Mouse (Mus musculus): ENCODE results near the gene Vwa2. TPM values are rescaled to one million over a fixed set of nuclear protein-coding genes. Genes with fewer than 3 reads are reported as not detected.

The Vwa2 gene
- polyA plus RNA-seq, 1 experiment from 2014 or later, result not detected

GRCm38 (mm10) chr19:56921744-56922143 is 47.7 kb downstream of the Vwa2 start:
- Histone ChIP-seq H3K4me3 (ENCODE audit: inconsistent target) (no peak overlapping the region), H3K36me3 (ENCODE audit: inconsistent target) (no peaks in the 10 kb centered on the region), H3K79me2 (ENCODE audit: inconsistent target) (no peaks in the 10 kb centered on the region), H3K27ac (no peak overlapping the region)
- WGBS (ENCODE audit: missing documents), result 77% methylated on average over 5 of the region's 5 CpGs

DNA sequence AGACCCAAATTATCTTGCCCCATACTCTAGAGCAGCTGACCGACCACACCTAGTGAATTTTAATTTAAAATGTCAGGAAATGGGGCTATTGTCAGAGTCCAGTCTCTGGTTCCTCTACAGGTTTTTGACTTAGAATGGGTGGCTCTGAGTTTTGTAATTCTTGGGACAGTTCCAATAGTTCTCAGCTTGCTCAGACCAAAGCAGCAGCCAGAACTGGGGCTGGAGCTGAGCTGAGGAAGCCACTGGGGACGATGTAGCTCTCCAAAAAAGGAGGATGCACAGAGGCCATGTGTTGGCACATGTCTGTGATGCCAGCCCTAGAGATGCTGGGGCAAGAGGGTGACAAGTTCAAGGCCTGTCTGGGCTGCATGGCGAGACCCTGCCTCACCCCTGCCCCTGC is 55.3 kb downstream of the Vwa2 start:
- 59% methylated on average over 3 of the region's 3 CpGs for WGBS (ENCODE audit: missing documents)
- H3K27ac ChIP-seq, result no peak overlapping the region
- no peak overlapping the region for H3K4me3 ChIP-seq (ENCODE audit: inconsistent target)
- H3K36me3 ChIP-seq (ENCODE audit: inconsistent target), result no peaks in the 10 kb centered on the region
- no peaks in the 10 kb centered on the region for H3K79me2 ChIP-seq (ENCODE audit: inconsistent target)

GRCm38 (mm10) chr19:56930029-56930428 is 56.0 kb downstream of the Vwa2 start:
- Histone ChIP-seq H3K4me3 (ENCODE audit: inconsistent target) (no peak overlapping the region), H3K79me2 (ENCODE audit: inconsistent target) (no peaks in the 10 kb centered on the region), H3K36me3 (ENCODE audit: inconsistent target) (no peaks in the 10 kb centered on the region), H3K27ac (no peak overlapping the region)
- 87% methylated on average over 9 of the region's 9 CpGs for WGBS (ENCODE audit: missing documents)

DNA sequence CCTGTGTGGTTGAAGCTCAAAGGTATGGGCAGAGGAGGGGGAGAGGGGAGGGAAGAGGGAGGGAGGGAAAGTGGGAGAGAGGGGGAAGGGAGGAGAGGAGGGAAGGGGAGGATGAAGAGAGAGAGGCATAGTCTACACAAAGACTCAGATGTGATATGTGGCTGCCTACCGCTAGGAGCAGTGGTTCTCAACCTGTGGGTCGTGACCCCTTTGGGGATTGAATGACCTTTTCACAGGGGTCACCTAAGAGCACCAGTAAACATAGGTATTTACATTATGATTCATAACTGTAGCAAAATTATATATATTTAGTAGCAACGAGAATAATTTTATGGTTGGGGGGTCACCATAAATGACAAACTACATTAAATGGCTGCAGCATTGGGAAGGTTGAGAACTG is 59.8 kb downstream of the Vwa2 start:
- Histone ChIP-seq H3K79me2 (ENCODE audit: inconsistent target) (no peaks in the 10 kb centered on the region), H3K36me3 (ENCODE audit: inconsistent target) (no peaks in the 10 kb centered on the region)
- WGBS (ENCODE audit: missing documents), result 88% methylated on average over 3 of the region's 3 CpGs

GRCm38 (mm10) chr19:56935111-56935510 is 61.1 kb downstream of the Vwa2 start:
- Histone ChIP-seq H3K36me3 (ENCODE audit: inconsistent target) (no peaks in the 10 kb centered on the region), H3K79me2 (ENCODE audit: inconsistent target) (no peaks in the 10 kb centered on the region), H3K4me3 (ENCODE audit: inconsistent target) (no peak overlapping the region), H3K27ac (no peak overlapping the region)
- 90% methylated on average over 6 of the region's 6 CpGs for WGBS (ENCODE audit: missing documents)

More for the DNA sequence above, 59.8 kb downstream of the Vwa2 start:
- Histone ChIP-seq H3K27ac (no peak overlapping the region), H3K4me3 (ENCODE audit: inconsistent target) (no peak overlapping the region)

DNA sequence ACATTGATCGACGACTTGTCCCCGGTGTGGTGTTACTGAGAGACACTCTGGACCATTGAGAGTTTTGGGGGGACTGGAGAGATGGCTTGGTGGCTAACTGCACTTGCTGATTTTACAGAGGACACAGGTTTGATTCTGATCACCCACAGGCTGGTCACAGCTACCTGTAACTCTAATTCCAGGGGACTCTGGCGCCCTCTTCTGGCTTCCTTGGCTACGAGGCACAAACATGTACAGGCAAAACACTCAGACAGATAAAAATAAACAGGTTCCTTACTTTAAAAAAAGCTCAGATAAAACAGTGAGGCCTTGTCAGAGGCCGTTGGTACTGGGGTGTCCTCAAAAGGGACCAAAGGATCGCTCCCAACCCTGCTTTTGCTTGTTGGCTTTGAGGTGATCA is 61.7 kb downstream of the Vwa2 start:
- WGBS (ENCODE audit: missing documents), result 89% methylated on average over 7 of the region's 7 CpGs
- H3K36me3 ChIP-seq (ENCODE audit: inconsistent target), result no peaks in the 10 kb centered on the region
- H3K27ac ChIP-seq, result no peak overlapping the region
- H3K79me2 ChIP-seq (ENCODE audit: inconsistent target), result no peaks in the 10 kb centered on the region
- no peak overlapping the region for H3K4me3 ChIP-seq (ENCODE audit: inconsistent target)

DNA sequence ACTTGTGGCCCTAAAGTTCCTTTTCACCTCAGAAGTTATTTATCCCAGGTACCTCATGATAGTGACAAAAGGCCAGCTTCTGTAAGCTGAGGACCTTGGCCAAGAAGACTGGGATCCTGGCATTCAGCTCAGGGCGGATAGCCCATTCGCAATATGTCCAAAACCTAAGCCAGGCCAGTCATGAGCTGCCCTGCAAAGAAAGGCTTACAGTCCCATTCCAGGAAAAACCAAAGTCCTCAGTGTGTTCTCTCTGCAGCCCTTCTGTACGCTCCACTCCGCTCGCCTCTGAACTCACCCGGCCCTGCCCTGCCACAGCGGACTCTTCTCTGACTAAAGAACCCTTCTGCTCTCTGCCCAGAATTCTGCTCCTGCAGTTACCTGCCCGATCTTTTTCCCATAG is 62.2 kb downstream of the Vwa2 start:
- no peak overlapping the region for H3K27ac ChIP-seq
- H3K36me3 ChIP-seq (ENCODE audit: inconsistent target), result no peaks in the 10 kb centered on the region
- no peaks in the 10 kb centered on the region for H3K79me2 ChIP-seq (ENCODE audit: inconsistent target)
- 95% methylated on average over 8 of the region's 8 CpGs for WGBS (ENCODE audit: missing documents)
- no peak overlapping the region for H3K4me3 ChIP-seq (ENCODE audit: inconsistent target)

DNA sequence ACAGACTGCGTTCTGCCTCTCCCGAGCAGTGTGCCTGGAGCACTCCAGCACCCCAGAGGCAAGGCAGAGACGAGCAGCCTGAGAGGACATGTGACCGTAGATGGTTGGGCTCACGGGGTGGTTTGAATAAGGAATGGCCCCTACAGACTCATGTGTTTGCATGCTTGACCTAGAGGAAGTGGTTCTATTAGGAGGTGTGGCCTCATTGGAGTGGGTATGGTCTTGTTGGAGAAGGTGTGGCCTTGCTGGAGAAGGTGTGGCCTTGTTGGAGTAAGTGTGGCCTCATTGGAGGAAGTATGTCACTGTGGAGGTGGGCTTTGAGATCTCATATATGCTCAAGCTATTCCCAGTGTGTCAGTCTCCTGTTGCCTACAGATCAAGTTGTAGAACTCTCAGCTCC is 63.9 kb downstream of the Vwa2 start:
- Histone ChIP-seq H3K79me2 (ENCODE audit: inconsistent target) (no peaks in the 10 kb centered on the region), H3K4me3 (ENCODE audit: inconsistent target) (no peak overlapping the region), H3K36me3 (ENCODE audit: inconsistent target) (no peaks in the 10 kb centered on the region), H3K27ac (no peak overlapping the region)
- WGBS (ENCODE audit: missing documents), result 93% methylated on average over 5 of the region's 5 CpGs

DNA sequence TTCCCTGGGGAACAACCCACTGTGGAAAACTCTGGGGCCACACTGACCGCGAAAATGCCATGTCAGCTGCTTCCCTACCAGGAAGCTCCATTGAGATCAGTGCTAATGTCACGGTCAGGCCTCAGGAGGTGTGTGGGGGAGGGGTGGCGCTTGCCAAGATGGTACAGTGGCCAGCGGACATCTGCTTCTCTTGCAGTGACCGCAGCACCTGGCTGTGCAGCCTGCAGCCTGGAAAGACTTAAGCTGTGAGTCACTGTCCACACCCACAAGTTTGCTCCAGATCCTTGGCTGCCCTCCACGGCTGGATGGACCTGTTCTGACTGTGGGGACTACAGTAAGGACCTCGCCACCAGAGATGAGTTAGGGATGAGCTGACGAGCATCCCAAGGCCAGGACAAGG is 65.8 kb downstream of the Vwa2 start:
- Histone ChIP-seq H3K27ac (no peak overlapping the region), H3K4me3 (ENCODE audit: inconsistent target) (no peak overlapping the region), H3K36me3 (ENCODE audit: inconsistent target) (no peaks in the 10 kb centered on the region), H3K79me2 (ENCODE audit: inconsistent target) (no peaks in the 10 kb centered on the region)
- 86% methylated on average over 9 of the region's 9 CpGs for WGBS (ENCODE audit: missing documents)

DNA sequence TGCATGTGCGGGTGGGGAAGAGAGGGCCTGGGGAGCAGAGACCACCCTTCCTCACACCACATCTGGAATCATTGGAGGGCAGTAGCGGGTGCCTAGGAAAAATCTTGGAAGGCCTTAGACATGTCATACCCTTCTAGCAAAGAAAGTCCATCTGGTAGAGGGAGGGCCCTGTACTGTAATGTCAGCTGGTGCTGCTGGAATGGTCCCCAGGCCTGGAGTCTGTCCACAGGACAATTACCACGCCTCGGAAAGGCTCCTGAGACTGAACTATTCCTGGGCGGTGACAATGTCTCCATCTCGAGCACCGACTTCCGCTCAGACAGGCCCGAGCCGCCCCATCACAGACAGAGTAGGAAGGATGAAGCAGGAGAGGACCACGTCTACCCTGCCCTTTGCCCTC is 66.5 kb downstream of the Vwa2 start:
- Histone ChIP-seq H3K27ac (no peak overlapping the region), H3K36me3 (ENCODE audit: inconsistent target) (no peaks in the 10 kb centered on the region), H3K4me3 (ENCODE audit: inconsistent target) (no peak overlapping the region), H3K79me2 (ENCODE audit: inconsistent target) (no peaks in the 10 kb centered on the region)
- WGBS (ENCODE audit: missing documents), result 93% methylated on average over 11 of the region's 11 CpGs

- Histone ChIP-seq H3K27ac (no peak overlapping the region), H3K36me3 (ENCODE audit: inconsistent target) (no peaks in the 10 kb centered on the region), H3K4me3 (ENCODE audit: inconsistent target) (no peak overlapping the region), H3K79me2 (ENCODE audit: inconsistent target) (no peaks in the 10 kb centered on the region)
- WGBS (ENCODE audit: missing documents), result 94% methylated on average over 7 of the region's 7 CpGs
These were observed 68.2 kb downstream of the Vwa2 start for GRCm38 (mm10) chr19:56942216-56942615.

- 36% methylated on average over 9 of the region's 9 CpGs for WGBS (ENCODE audit: missing documents)
- H3K27ac ChIP-seq, result no peak overlapping the region
- H3K4me3 ChIP-seq (ENCODE audit: inconsistent target), result no peak overlapping the region
- H3K36me3 ChIP-seq (ENCODE audit: inconsistent target), result no peaks in the 10 kb centered on the region
- no peaks in the 10 kb centered on the region for H3K79me2 ChIP-seq (ENCODE audit: inconsistent target)
These were observed 70.2 kb downstream of the Vwa2 start for GRCm38 (mm10) chr19:56944211-56944610.

DNA sequence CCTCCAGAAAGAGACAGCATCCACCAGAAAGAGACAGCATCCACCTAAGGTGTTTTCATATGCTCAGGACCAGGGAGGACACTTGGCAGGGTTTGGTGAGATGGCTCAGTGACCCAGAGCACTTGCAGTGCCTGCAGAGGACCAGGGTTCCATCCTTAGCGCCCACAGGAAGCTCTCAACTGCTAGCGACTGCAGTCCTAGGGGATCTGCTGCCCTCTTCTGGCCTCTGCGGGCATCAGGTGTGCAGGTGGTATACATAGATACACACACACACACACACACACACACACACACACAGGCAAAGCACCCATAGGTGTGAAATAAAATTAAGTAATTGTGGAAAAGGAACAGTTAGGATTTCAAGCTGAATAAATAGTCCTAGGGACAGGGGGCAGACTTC is 70.8 kb downstream of the Vwa2 start:
- Histone ChIP-seq H3K36me3 (ENCODE audit: inconsistent target) (no peaks in the 10 kb centered on the region), H3K27ac (no peak overlapping the region), H3K79me2 (ENCODE audit: inconsistent target) (no peaks in the 10 kb centered on the region), H3K4me3 (ENCODE audit: inconsistent target) (no peak overlapping the region)
- whole genome bisulfite sequencing (ENCODE audit: missing documents), result 73% methylated on average over 2 of the region's 3 CpGs

DNA sequence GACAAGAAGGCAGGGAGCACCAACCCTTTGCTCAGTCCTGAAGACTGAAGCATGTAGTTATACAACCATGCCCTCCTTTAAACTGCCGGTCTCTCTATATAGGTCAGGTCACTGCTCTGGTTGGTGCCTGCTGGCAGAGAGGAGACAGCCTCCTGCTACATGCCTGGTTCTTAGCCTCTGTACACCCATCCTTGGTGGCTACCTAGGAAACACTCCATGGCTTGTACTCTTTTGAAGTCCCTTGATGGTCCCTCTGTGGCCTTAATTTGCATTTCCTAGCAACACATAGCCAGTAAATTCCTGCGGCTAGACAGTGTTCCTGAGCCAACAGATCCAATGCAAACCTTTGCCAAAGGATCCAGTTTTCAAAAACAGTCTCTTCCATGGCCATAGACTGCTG is 71.6 kb downstream of the Vwa2 start:
- WGBS (ENCODE audit: missing documents), result 89% methylated on average over 2 of the region's 2 CpGs

GRCm38 (mm10) chr19:56946277-56946676 is 72.2 kb downstream of the Vwa2 start:
- H3K27ac ChIP-seq, result no peak overlapping the region
- no peaks in the 10 kb centered on the region for H3K79me2 ChIP-seq (ENCODE audit: inconsistent target)
- H3K36me3 ChIP-seq (ENCODE audit: inconsistent target), result no peaks in the 10 kb centered on the region
- WGBS (ENCODE audit: missing documents), result 91% methylated on average over 7 of the region's 7 CpGs
- no peak overlapping the region for H3K4me3 ChIP-seq (ENCODE audit: inconsistent target)

More for the DNA sequence above, 71.6 kb downstream of the Vwa2 start:
- no peak overlapping the region for H3K4me3 ChIP-seq (ENCODE audit: inconsistent target)
- no peaks in the 10 kb centered on the region for H3K36me3 ChIP-seq (ENCODE audit: inconsistent target)
- H3K79me2 ChIP-seq (ENCODE audit: inconsistent target), result no peaks in the 10 kb centered on the region
- no peak overlapping the region for H3K27ac ChIP-seq

GRCm38 (mm10) chr19:56946727-56947126 is 72.7 kb downstream of the Vwa2 start:
- WGBS (ENCODE audit: missing documents), result 81% methylated on average over 3 of the region's 3 CpGs
- Histone ChIP-seq H3K27ac (no peak overlapping the region), H3K36me3 (ENCODE audit: inconsistent target) (no peaks in the 10 kb centered on the region), H3K79me2 (ENCODE audit: inconsistent target) (no peaks in the 10 kb centered on the region), H3K4me3 (ENCODE audit: inconsistent target) (no peak overlapping the region)

All from macrophage (primary cell).